Mouse (Mus musculus): Measurements from ENCODE around the gene Flad1.

DNA sequence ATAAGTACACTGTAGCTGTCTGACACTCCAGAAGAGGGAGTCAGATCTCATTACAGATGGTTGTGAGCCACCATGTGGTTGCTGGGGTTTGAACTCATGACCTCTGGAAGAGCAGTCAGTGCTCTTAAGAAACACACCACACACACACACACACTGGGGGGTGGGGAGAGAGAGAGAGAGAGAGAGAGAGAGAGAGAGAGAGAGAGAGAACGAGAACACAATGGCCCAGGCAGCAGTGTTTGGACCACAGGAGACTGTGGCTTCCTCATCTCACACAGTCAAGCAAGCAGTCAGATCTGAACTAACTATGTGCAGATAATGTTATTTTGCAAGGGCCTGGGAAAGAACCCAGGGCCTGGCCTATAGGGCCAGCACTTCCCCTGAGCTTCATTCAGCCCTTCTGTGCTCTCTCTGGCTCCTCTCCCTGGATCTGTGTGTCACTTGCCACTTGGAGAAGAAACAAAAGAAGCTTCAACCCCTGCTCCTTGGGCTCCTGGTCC lies 44.2 kb upstream of the Flad1 start:
- TF ChIP-seq CTCF (IDR thresholded peaks at IDR 0.05; ENCODE audit: extremely low read depth, insufficient read depth, low read length) (no peak), POLR2A (IDR thresholded peaks at IDR 0.05; ENCODE audit: extremely low read depth, insufficient read depth, low read length) (no peak)
